Mouse (Mus musculus): ENCODE data around the gene Arid3a. TPM values are rescaled to one million over a fixed set of nuclear protein-coding genes. Genes with fewer than 3 reads are reported as not detected.
A peak's percentile ranks its signal among the peaks of the same experiment; 100 is the strongest.

Gene Arid3a
- polyA plus RNA-seq, 1 experiment: 17.8 TPM

GRCm38 (mm10) chr10:79984871-79985270 is 58.0 kb downstream of the Arid3a start:
- TF ChIP-seq POLR2A (IDR thresholded peaks at IDR 0.05; ENCODE audit: borderline replicate concordance, low read depth, low read length) (no peak), CTCF (IDR thresholded peaks at IDR 0.05; ENCODE audit: low read depth, low read length) (no peak)
- H3K27ac ChIP-seq (ENCODE audit: insufficient read depth, low read depth, low read length): peak overlapping the region; percentile 87
- peak overlapping the region; percentile 91 for H3K4me3 ChIP-seq (ENCODE audit: insufficient read depth, low read length)
- peaks cover 17% of the 10 kb centered on the region for H3K4me1 ChIP-seq (ENCODE audit: control insufficient read depth, insufficient read depth, low read length)

GRCm38 (mm10) chr10:79985334-79986231 is 58.7 kb downstream of the Arid3a start:
- H3K4me1 ChIP-seq (ENCODE audit: control insufficient read depth, insufficient read depth, low read length): peaks cover 17% of the 10 kb centered on the region
- H3K27ac ChIP-seq (ENCODE audit: insufficient read depth, low read depth, low read length): peak overlapping the region; percentile 86
- peak overlapping the region; percentile 91 for H3K4me3 ChIP-seq (ENCODE audit: insufficient read depth, low read length)
- no peak for TF ChIP-seq CTCF (IDR thresholded peaks at IDR 0.05; ENCODE audit: low read depth, low read length)
- no peak for TF ChIP-seq POLR2A (IDR thresholded peaks at IDR 0.05; ENCODE audit: borderline replicate concordance, low read depth, low read length)

GRCm38 (mm10) chr10:79986232-79986878 is 59.5 kb downstream of the Arid3a start:
- Histone ChIP-seq H3K4me1 (ENCODE audit: control insufficient read depth, insufficient read depth, low read length) (peaks cover 17% of the 10 kb centered on the region), H3K27ac (ENCODE audit: insufficient read depth, low read depth, low read length) (peak overlapping the region; percentile 86), H3K4me3 (ENCODE audit: insufficient read depth, low read length) (peak overlapping the region; percentile 51)
- TF ChIP-seq CTCF (IDR thresholded peaks at IDR 0.05; ENCODE audit: low read depth, low read length) (no peak), POLR2A (IDR thresholded peaks at IDR 0.05; ENCODE audit: borderline replicate concordance, low read depth, low read length) (no peak)

GRCm38 (mm10) chr10:79986963-79987362 is 60.1 kb downstream of the Arid3a start:
- H3K27ac ChIP-seq (ENCODE audit: insufficient read depth, low read depth, low read length): peak overlapping the region; percentile 86
- H3K4me3 ChIP-seq (ENCODE audit: insufficient read depth, low read length): peak overlapping the region; percentile 4; the same call in 1 of the 2 replicates
- H3K4me1 ChIP-seq (ENCODE audit: control insufficient read depth, insufficient read depth, low read length): peaks cover 17% of the 10 kb centered on the region
- TF ChIP-seq POLR2A (IDR thresholded peaks at IDR 0.05; ENCODE audit: borderline replicate concordance, low read depth, low read length) (no peak), CTCF (IDR thresholded peaks at IDR 0.05; ENCODE audit: low read depth, low read length) (peak; percentile 88)

DNA sequence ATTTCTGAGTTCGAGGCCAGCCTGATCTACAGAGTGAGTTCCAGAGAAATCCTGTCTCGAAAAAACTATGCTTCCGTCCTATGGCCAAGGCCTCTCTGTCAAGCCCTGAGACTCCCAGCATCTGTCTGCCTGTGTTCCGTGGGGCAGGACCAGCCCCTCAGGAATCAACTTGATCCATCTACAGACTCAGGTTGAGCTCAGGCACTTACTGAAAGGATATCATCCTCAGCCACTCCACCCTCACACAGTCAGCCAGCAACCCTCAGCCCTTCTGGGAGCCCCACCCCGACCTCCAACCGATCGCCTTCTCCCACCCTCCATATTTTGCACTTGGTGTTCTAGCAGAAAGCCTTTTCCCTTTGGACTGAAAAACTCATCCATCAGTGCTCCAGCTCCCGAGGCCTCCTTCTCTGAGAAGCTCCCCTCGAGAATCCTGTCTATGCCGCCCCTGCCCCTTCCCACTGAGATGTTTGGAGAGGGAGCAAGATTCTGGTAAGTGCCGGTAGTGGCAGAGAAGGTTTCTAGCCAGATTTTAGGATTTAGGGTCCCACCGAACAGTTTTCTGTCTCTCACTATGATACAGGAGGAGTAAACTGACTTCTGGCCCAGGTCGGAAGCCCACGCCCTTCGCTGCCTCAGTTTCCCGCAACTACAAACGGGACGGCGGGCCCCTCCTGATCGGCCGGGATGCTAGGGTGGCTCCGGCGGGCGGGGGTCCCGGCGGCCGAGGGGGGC is 61.1 kb downstream of the Arid3a start:
- H3K27ac ChIP-seq (ENCODE audit: insufficient read depth, low read depth, low read length): no peak overlapping the region

DNA sequence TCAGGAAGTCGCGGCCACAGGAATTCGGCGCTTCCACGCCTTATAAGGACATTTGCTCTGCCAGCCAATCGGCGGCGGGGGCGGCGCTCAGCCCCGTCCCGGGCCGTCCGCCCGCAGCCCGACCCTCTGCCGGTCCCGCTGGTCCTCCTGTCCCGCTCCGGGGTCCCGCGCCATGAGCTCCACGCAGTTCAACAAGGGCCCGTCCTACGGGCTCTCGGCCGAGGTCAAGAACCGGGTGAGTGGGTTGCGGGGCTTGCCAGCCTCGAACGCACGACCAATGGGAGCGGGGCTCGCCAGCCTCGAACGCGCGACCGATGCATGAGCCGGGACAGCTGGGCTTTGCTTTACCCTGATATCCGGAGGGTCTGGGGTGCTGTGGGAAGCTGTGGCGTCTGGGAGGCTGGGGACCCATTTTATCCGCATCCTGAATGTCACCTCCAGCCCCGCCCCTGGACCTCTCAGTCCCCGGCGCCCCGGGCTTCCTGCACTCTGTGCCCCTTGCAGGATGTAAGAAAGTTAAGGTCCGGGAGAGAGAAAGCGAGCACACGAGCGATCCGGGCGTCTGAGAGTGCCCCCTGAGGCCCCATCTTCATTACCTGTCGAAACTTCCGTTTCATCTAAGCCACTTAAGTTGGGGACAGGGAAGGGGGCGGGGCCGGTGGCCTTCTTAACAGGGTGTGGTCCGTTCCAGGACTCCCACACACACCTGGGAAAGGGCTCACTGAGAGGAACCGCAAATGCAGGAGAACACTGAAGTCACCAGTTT is 61.8 kb downstream of the Arid3a start, which contains the start of gene Cnn2:
Gene Cnn2 (plus strand): TSS at position 79 of the 766 bp plus-strand sequence.
- peak within 1 kb of the TSS; percentile 38 for H3K4me3 ChIP-seq (ENCODE audit: insufficient read depth, low read length)
- TF ChIP-seq POLR2A (IDR thresholded peaks at IDR 0.05; ENCODE audit: borderline replicate concordance, low read depth, low read length): no peak
- TF ChIP-seq CTCF (IDR thresholded peaks at IDR 0.05; ENCODE audit: low read depth, low read length): no peak
- no peak within 1 kb of the TSS for H3K27ac ChIP-seq (ENCODE audit: insufficient read depth, low read depth, low read length)
- H3K4me1 ChIP-seq (ENCODE audit: control insufficient read depth, insufficient read depth, low read length): peaks cover 10% of the 10 kb centered on the region

More for the DNA sequence above, 61.1 kb downstream of the Arid3a start:
- H3K4me1 ChIP-seq (ENCODE audit: control insufficient read depth, insufficient read depth, low read length): peaks cover 9% of the 10 kb centered on the region
- H3K4me3 ChIP-seq (ENCODE audit: insufficient read depth, low read length): no peak overlapping the region
- TF ChIP-seq CTCF (IDR thresholded peaks at IDR 0.05; ENCODE audit: low read depth, low read length) (no peak), POLR2A (IDR thresholded peaks at IDR 0.05; ENCODE audit: borderline replicate concordance, low read depth, low read length) (no peak)

DNA sequence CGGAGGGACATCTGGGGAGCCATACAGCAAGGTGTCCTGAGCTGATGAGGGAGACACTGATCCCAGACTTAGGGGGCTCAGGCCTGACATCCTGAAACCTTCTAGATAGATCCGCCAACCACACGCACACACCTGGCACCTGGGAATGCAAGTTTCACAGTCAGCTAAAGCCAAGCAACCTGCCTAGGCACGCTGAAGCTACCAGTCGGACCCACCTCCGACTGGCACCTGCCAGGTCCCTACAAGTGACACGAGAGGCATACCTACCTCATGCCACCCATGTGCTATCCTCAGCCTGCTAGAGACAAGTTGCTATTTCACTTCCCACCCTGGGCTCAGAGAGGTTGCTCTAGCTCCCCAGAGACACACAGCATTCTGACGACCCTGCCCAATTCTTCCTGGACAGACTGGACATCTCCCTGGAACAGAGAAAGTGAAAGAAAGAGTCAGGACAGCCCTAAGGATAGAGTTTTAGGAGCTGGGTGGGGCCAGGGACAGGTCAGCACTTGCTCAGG is 62.5 kb downstream of the Arid3a start:
- Histone ChIP-seq H3K4me1 (ENCODE audit: control insufficient read depth, insufficient read depth, low read length) (peaks cover 14% of the 10 kb centered on the region), H3K4me3 (ENCODE audit: insufficient read depth, low read length) (no peak overlapping the region), H3K27ac (ENCODE audit: insufficient read depth, low read depth, low read length) (no peak overlapping the region)
- TF ChIP-seq POLR2A (IDR thresholded peaks at IDR 0.05; ENCODE audit: borderline replicate concordance, low read depth, low read length) (no peak), CTCF (IDR thresholded peaks at IDR 0.05; ENCODE audit: low read depth, low read length) (no peak)

DNA sequence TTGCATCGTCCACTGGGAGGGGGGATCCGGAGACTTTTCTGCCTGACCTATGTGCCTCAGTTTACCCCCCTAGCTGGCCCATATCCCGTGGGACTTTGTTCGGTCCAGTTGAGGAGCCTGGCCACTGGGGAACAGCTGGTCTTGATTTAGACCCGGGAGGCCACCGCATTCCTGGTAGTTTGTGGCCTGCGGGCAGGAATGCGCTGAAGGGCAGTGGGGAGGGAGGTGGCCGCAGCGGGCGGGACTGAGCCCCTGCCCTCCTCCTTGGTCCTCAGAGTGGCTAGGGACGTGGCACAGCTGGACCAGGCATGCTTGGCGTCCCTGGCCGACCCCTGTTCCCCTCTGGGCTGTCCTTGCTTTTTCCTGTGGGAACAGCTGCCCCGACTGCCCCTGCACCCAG is 63.0 kb downstream of the Arid3a start:
- H3K4me1 ChIP-seq (ENCODE audit: control insufficient read depth, insufficient read depth, low read length): peaks cover 18% of the 10 kb centered on the region
- no peak overlapping the region for H3K4me3 ChIP-seq (ENCODE audit: insufficient read depth, low read length)
- no peak overlapping the region for H3K27ac ChIP-seq (ENCODE audit: insufficient read depth, low read depth, low read length)
- TF ChIP-seq CTCF (IDR thresholded peaks at IDR 0.05; ENCODE audit: low read depth, low read length): no peak
- TF ChIP-seq POLR2A (IDR thresholded peaks at IDR 0.05; ENCODE audit: borderline replicate concordance, low read depth, low read length): no peak

- no peak overlapping the region for H3K4me3 ChIP-seq (ENCODE audit: insufficient read depth, low read length)
- H3K4me1 ChIP-seq (ENCODE audit: control insufficient read depth, insufficient read depth, low read length): peaks cover 28% of the 10 kb centered on the region
- TF ChIP-seq CTCF (IDR thresholded peaks at IDR 0.05; ENCODE audit: low read depth, low read length) (no peak), POLR2A (IDR thresholded peaks at IDR 0.05; ENCODE audit: borderline replicate concordance, low read depth, low read length) (no peak)
- H3K27ac ChIP-seq (ENCODE audit: insufficient read depth, low read depth, low read length): no peak overlapping the region
These were observed 64.3 kb downstream of the Arid3a start for GRCm38 (mm10) chr10:79991099-79991498.

Measured in bone marrow macrophage, adult 2 months (primary cell).